Mouse (Mus musculus): ENCODE results near the gene Slc12a7. TPM values are rescaled to one million over a fixed set of nuclear protein-coding genes. Genes with fewer than 3 reads are reported as not detected.
A peak's percentile ranks its signal among the peaks of the same experiment; 100 is the strongest.

Slc12a7 gene
- polyA plus RNA-seq (2015; fragmentation: Nextera tagmentation; extraction: Ambion mirVana), result 31.6 and 32.1 TPM in 2 replicates

DNA sequence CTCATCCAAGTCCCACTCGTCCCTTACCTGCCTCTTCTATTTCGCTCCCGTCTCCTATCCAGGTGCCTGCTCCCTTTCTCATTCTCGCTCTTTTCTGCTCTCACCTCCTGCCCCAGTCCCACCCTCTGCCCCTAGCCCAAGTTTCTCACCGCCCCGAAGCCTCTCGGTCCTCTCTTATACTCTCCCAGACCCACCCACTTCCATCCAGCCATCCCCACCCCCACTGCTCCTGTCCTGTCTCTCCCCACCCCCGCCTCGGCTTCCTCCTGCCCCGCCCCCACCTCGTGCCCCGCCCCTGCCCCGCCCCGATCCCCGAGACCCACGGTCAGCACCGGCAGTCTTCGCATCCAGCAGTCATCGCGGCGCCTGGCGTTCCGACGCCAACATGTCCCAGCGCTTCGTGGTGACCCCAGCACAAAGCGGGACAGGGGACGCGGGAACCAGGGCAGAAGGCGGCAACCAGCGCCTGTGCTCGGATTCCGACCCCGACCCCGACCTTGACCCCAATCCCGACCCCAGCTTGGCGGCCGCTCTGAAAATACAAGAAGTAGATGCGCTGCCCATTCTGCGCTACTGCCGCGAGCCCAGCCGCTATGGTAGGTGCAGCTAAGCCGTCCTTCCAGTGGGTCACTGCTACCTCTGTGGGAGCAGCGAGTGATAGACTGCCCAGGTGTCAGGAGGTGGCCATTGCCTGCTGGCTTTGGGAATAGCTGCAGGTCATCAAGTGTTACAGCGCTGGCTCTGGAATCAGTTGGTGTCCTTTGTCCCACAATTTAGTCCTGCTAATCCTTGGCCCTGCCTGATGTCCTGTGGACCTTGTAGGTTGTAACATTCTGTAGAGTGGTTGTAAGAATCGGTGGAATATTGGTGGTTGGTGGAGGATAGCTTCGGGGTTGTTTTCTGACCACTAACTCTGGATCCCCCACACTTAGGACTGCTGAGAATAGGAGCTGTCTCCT, at the start of gene Slc12a7:
TSS of gene Slc12a7 (plus strand) at position 353 of the 959 bp plus-strand sequence.
- Histone ChIP-seq H3K4me3 (peak within 1 kb of the TSS; percentile 53), H3K27ac (replicated peaks) (no peak within 1 kb of the TSS), H3K4me1 (peaks cover 26% of the 10 kb centered on the region), H3K9ac (peak within 1 kb of the TSS; percentile 74), H3K4me2 (peak within 1 kb of the TSS; percentile 76), H3K27me3 (replicated peaks) (peaks cover 23% of the 10 kb centered on the region), H3K9me3 (no peaks in the 10 kb centered on the region), H3K36me3 (no peaks in the 10 kb centered on the region)
- ATAC-seq (ENCODE audit: extremely low read depth, insufficient number of reproducible peaks, low FRiP score, low TSS enrichment), result no peak
- WGBS, result 4% methylated on average over 47 of the region's 48 CpGs

GRCm38 (mm10) chr13:73683682-73684081, 49.2 kb upstream of the Slc12a7 start:
- Histone ChIP-seq H3K4me3 (no peak overlapping the region), H3K4me1 (no peaks in the 10 kb centered on the region), H3K4me2 (no peak overlapping the region), H3K9me3 (no peaks in the 10 kb centered on the region), H3K36me3 (no peaks in the 10 kb centered on the region), H3K27me3 (replicated peaks) (peaks cover under 1% of the 10 kb centered on the region; the same call in 1 of the 2 replicates), H3K27ac (replicated peaks) (no peak overlapping the region), H3K9ac (no peak overlapping the region)
- 63% methylated on average over 11 of the region's 11 CpGs for WGBS
- no peak; the same call in 1 of the 2 replicates for ATAC-seq (ENCODE audit: extremely low read depth, insufficient number of reproducible peaks, low FRiP score, low TSS enrichment)

- WGBS, result 64% methylated on average over 1 of the region's 1 CpGs
- no peak for ATAC-seq (ENCODE audit: extremely low read depth, insufficient number of reproducible peaks, low FRiP score, low TSS enrichment)
- H3K36me3 ChIP-seq, result no peaks in the 10 kb centered on the region
These were observed 48.5 kb upstream of the Slc12a7 start for GRCm38 (mm10) chr13:73684412-73684811.

GRCm38 (mm10) chr13:73685502-73685901, 47.4 kb upstream of the Slc12a7 start:
- Histone ChIP-seq H3K27ac (replicated peaks) (no peak overlapping the region), H3K4me1 (no peaks in the 10 kb centered on the region), H3K9me3 (no peaks in the 10 kb centered on the region), H3K9ac (no peak overlapping the region), H3K27me3 (replicated peaks) (peaks cover 15% of the 10 kb centered on the region), H3K4me2 (no peak overlapping the region), H3K36me3 (no peaks in the 10 kb centered on the region), H3K4me3 (no peak overlapping the region)
- ATAC-seq (ENCODE audit: extremely low read depth, insufficient number of reproducible peaks, low FRiP score, low TSS enrichment), result no peak
- WGBS, result 71% methylated on average over 6 of the region's 6 CpGs

More at GRCm38 (mm10) chr13:73684412-73684811, 48.5 kb upstream of the Slc12a7 start:
- Histone ChIP-seq H3K27me3 (replicated peaks) (peaks cover 8% of the 10 kb centered on the region), H3K4me3 (no peak overlapping the region), H3K4me2 (no peak overlapping the region), H3K27ac (replicated peaks) (no peak overlapping the region), H3K9ac (no peak overlapping the region), H3K4me1 (no peaks in the 10 kb centered on the region), H3K9me3 (no peaks in the 10 kb centered on the region)

DNA sequence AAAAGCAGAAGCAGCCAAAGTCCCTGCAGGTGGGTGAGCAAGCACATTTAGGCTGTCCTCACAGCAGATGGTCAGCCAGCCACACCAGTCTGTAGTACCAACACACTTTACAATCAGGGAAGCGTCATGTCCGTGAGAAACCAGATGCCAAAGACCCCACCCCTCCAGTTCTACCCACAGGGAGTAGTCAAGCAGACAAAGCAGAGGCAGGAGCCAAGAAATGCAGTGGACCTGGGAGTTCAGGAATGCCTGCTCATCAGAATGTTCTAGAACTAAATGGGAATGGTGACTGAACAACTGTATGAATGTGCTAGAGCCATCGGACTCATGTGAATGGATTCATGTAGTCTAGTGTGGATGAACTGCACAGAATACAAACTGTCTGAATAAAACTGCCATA, 45.3 kb upstream of the Slc12a7 start:
- H3K27ac ChIP-seq (replicated peaks), result no peak overlapping the region
- 47% methylated on average over 3 of the region's 3 CpGs for WGBS
- H3K4me2 ChIP-seq, result no peak overlapping the region
- no peaks in the 10 kb centered on the region for H3K9me3 ChIP-seq
- H3K9ac ChIP-seq, result no peak overlapping the region
- no peak overlapping the region for H3K4me3 ChIP-seq
- no peak for ATAC-seq (ENCODE audit: extremely low read depth, insufficient number of reproducible peaks, low FRiP score, low TSS enrichment)
- H3K36me3 ChIP-seq, result no peaks in the 10 kb centered on the region
- H3K27me3 ChIP-seq (replicated peaks), result peaks cover 18% of the 10 kb centered on the region
- H3K4me1 ChIP-seq, result no peaks in the 10 kb centered on the region

DNA sequence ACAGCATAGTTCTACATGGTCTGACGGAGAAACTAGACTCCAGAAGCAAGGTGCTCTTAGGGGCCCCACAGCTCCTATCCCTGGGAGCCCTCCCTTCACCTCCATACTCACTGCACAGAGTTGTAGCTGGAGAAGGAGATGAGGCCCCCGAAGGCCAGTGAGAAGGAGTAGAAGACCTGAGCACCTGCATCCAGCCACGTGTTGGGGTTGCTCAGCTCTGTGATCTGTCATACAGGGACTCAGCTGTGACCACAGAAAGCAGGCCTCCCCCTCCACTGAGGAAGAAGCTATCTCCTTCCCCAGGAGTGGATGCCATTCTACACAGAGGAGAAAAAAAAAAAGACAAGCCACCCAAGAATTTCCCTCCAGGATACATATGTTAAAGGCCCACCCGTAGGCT, 44.0 kb upstream of the Slc12a7 start:
- H3K4me3 ChIP-seq, result no peak overlapping the region
- 64% methylated on average over 4 of the region's 4 CpGs for WGBS
- ATAC-seq (ENCODE audit: extremely low read depth, insufficient number of reproducible peaks, low FRiP score, low TSS enrichment), result no peak
- no peak overlapping the region for H3K4me2 ChIP-seq
- H3K9me3 ChIP-seq, result no peaks in the 10 kb centered on the region
- no peak overlapping the region for H3K9ac ChIP-seq
- no peaks in the 10 kb centered on the region for H3K36me3 ChIP-seq
- no peaks in the 10 kb centered on the region for H3K4me1 ChIP-seq
- H3K27me3 ChIP-seq (replicated peaks), result peaks cover 18% of the 10 kb centered on the region
- no peak overlapping the region for H3K27ac ChIP-seq (replicated peaks)

GRCm38 (mm10) chr13:73692249-73692868, 40.5 kb upstream of the Slc12a7 start:
- no peaks in the 10 kb centered on the region for H3K36me3 ChIP-seq
- no peak overlapping the region for H3K4me2 ChIP-seq
- no peaks in the 10 kb centered on the region for H3K4me1 ChIP-seq
- H3K4me3 ChIP-seq, result no peak overlapping the region
- peaks cover 26% of the 10 kb centered on the region for H3K27me3 ChIP-seq (replicated peaks)
- no peaks in the 10 kb centered on the region for H3K9me3 ChIP-seq
- no peak overlapping the region for H3K27ac ChIP-seq (replicated peaks)
- WGBS, result 28% methylated on average over 10 of the region's 10 CpGs
- H3K9ac ChIP-seq, result no peak overlapping the region
- ATAC-seq (ENCODE audit: extremely low read depth, insufficient number of reproducible peaks, low FRiP score, low TSS enrichment), result no peak

- H3K27me3 ChIP-seq (replicated peaks), result peaks cover 26% of the 10 kb centered on the region
- H3K27ac ChIP-seq (replicated peaks), result no peak overlapping the region
- no peak overlapping the region for H3K4me3 ChIP-seq
- H3K4me1 ChIP-seq, result no peaks in the 10 kb centered on the region
- H3K4me2 ChIP-seq, result no peak overlapping the region
- no peaks in the 10 kb centered on the region for H3K9me3 ChIP-seq
- H3K9ac ChIP-seq, result no peak overlapping the region
- WGBS, result 51% methylated on average over 2 of the region's 2 CpGs
- no peaks in the 10 kb centered on the region for H3K36me3 ChIP-seq
- ATAC-seq (ENCODE audit: extremely low read depth, insufficient number of reproducible peaks, low FRiP score, low TSS enrichment), result no peak
These were observed 39.6 kb upstream of the Slc12a7 start for GRCm38 (mm10) chr13:73693333-73693732.

DNA sequence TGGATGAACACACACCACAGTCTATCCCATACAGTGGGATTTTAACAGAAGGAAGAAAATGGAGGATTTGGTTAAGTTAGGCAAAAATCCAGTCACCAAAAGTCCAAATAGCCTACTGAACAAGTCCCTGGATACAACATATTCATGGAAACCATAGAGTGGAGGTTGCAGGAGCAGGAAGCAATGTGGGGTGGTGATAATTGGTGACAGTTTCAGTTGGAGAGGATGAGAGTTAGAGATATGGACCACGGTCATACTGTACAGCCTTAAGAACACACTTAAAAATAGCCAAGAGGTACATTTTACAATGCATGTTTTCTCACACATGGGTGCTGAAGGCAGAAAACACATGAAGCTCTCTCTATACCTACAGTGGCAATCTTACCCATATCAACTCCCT, 37.9 kb upstream of the Slc12a7 start:
- peaks cover 16% of the 10 kb centered on the region; the same call in 1 of the 2 replicates for H3K27me3 ChIP-seq (replicated peaks)
- no peak overlapping the region for H3K9ac ChIP-seq
- no peak overlapping the region for H3K4me3 ChIP-seq
- no peak overlapping the region for H3K4me2 ChIP-seq
- no peaks in the 10 kb centered on the region for H3K9me3 ChIP-seq
- 37% methylated on average over 1 of the region's 1 CpGs for WGBS
- H3K36me3 ChIP-seq, result no peaks in the 10 kb centered on the region
- no peak for ATAC-seq (ENCODE audit: extremely low read depth, insufficient number of reproducible peaks, low FRiP score, low TSS enrichment)
- no peaks in the 10 kb centered on the region for H3K4me1 ChIP-seq
- no peak overlapping the region for H3K27ac ChIP-seq (replicated peaks)

DNA sequence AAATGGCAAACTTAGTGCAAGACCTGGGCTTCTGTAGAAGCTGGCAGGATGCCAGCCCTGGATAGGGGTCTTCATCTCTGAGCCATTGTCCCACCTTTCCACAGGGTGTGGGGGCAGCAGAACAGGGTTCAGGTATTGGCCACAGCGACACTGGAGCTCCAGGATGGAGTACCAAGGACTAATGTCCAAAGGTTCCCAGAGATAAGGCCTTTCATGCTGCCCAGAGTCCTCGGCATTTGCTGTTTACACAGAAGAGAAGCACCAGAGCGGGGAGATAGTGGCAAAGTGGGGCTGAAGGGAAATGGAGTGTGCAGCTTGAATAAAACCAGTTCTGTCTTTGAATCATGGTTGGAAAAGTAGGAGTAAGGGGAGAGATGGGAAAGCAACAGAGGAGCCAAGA, 36.4 kb upstream of the Slc12a7 start:
- no peak overlapping the region for H3K27ac ChIP-seq (replicated peaks)
- H3K27me3 ChIP-seq (replicated peaks), result peaks cover 8% of the 10 kb centered on the region; the same call in 1 of the 2 replicates
- no peak overlapping the region for H3K9ac ChIP-seq
- no peaks in the 10 kb centered on the region for H3K36me3 ChIP-seq
- WGBS, result 52% methylated on average over 3 of the region's 3 CpGs
- no peak overlapping the region for H3K4me2 ChIP-seq
- H3K4me1 ChIP-seq, result no peaks in the 10 kb centered on the region
- no peaks in the 10 kb centered on the region for H3K9me3 ChIP-seq
- ATAC-seq (ENCODE audit: extremely low read depth, insufficient number of reproducible peaks, low FRiP score, low TSS enrichment), result no peak
- no peak overlapping the region for H3K4me3 ChIP-seq

GRCm38 (mm10) chr13:73699714-73700113, 33.2 kb upstream of the Slc12a7 start:
- Histone ChIP-seq H3K9ac (no peak overlapping the region), H3K27ac (replicated peaks) (no peak overlapping the region), H3K4me3 (no peak overlapping the region), H3K27me3 (replicated peaks) (peaks cover 8% of the 10 kb centered on the region; the same call in 1 of the 2 replicates), H3K36me3 (no peaks in the 10 kb centered on the region), H3K9me3 (no peaks in the 10 kb centered on the region), H3K4me1 (no peaks in the 10 kb centered on the region), H3K4me2 (no peak overlapping the region)
- ATAC-seq (ENCODE audit: extremely low read depth, insufficient number of reproducible peaks, low FRiP score, low TSS enrichment), result no peak
- WGBS, result 81% methylated on average over 6 of the region's 6 CpGs

Data from heart, embryonic 13.5 days (tissue).